Mouse (Mus musculus) frontal cortex, adult (tissue): ENCODE measurements around the gene Cacna2d3.
A peak's percentile ranks its signal among the peaks of the same experiment; 100 is the strongest.

Experiments used
- ATAC-seq: cut with Nextera tagmentation; 2 replicates; pipeline ENCODE4 v1.9.2; 2017; ENCODE audit warnings: mild to moderate bottlenecking, moderate library complexity, mixed read lengths; ENCODE audit not compliant: low TSS enrichment

Gene Cacna2d3

GRCm38 (mm10) chr14:29392851-29393250, 328.8 kb downstream of the Cacna2d3 start:
- ATAC-seq = no peak

- peak; percentile 57; the same call in 1 of the 2 replicates for ATAC-seq
Observed at GRCm38 (mm10) chr14:29391489-29391888, 330.2 kb downstream of the Cacna2d3 start.

GRCm38 (mm10) chr14:29387761-29388160, 333.9 kb downstream of the Cacna2d3 start:
- no peak for ATAC-seq

DNA sequence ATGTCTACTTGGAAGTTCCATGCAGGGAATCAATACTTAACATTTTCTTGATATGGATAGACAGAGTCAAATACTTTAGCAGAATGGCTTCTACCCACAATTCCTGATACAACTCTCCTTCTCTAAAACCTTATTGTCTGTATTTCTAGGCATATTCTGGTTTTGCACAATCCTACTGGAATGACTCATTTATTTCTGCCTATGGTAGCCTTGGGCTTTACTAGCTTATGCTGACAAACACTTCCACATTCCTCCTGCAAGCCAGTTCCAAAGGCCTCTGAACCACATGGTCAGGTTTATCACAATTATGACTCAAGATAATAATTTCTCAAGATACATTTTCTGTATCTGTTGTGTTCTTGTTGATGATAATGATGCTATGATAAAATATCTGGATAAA, 336.2 kb downstream of the Cacna2d3 start:
- ATAC-seq = no peak

DNA sequence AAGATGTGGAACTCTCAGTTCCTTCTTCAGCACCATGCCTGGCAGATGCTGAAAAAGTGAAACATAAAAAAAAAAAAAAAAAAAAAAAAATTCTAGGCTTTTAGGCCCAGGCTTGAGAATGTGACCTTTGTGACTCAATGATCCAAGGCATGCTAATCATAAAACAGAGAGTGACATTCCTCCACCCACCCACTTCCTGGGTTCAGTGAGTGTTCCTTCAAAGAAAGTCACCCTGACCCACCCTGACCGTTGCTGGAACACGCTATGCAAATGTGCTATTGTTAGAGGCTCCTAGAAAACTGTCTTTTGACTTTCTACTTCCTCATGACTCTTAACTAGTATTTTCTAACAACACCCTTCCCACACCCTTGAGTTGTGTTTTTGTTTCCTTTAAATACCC, 338.9 kb downstream of the Cacna2d3 start:
- no peak for ATAC-seq

DNA sequence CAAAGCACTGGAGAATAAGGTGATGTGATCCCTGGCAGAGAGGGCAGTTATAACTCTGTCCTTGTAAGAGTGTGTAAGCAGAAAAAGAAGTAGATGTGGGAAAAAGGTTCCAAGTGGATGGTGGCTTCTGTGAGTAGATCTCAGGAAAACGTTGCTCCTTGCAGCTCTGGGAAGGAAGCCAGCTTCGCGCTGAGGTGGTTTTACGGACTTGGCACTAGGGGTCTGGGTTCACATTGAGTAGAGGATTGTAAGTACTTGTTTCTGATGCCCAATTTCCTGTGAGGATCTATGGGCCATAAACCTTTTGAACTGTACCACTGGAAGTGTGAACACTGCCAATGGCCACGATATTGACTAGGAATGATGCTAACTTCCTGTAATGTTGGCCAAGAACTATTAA, 354.8 kb downstream of the Cacna2d3 start:
- no peak for ATAC-seq

DNA sequence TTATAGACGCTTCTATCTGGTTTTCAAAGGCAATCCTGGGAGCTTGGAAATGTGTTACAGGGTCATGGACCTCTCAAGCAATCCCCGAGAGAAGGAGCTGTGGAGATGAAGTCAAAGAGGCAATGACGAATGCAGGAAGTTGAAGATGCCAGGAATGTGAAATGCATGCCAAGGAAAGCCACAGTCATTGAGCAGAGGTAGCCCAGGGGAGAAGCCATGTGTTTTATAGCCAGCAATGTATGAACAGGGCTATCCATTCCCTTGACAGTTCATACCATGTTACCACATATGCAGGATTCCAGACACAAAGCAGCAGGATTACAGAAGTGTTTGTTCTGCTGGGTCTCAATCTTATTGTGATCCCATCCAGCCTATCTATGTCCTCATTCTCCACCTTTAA, 359.2 kb downstream of the Cacna2d3 start:
- ATAC-seq = no peak

GRCm38 (mm10) chr14:29350627-29351026, 371.0 kb downstream of the Cacna2d3 start:
- ATAC-seq = no peak

DNA sequence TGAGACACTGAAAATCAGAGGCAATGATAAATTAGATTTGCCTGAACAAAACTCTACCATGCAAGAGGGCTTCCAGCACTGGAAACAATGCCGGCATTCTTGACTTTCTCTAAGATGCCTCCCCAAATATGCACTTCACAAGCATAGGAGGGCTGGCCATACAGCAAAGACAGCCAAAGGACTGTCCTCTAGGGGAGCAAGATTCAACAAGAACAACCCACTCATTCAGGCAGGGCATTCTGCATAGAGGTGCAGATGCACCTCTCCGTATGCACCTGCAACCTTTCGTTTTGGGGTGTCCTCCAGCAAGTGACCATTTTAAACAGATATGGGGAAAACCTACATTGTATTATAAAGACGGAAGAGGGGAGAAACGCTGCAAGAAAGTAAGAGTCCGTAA, 380.1 kb downstream of the Cacna2d3 start:
- no peak for ATAC-seq

- ATAC-seq = no peak
Observed at GRCm38 (mm10) chr14:29340728-29341127, 380.9 kb downstream of the Cacna2d3 start.

DNA sequence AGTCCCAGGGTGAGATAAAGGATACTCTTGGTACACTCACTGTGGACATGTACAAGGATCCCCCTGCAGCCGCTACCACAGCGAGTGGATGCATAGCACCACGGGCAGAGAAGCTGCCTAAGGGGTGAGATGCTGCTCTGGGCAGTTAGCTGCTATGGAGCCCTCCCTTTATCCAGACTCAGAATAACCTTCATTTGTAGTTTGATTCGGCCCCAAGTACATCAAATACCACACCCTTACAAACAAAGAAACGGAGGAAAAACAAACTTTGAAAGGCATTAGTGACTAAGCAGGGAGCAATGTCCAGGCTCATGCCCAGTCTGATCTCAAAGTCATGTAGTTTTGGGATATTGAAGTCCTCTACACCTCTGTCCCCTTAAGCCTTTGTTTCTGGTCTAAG, 386.8 kb downstream of the Cacna2d3 start:
- ATAC-seq = no peak

GRCm38 (mm10) chr14:29334216-29334615, 387.4 kb downstream of the Cacna2d3 start:
- no peak for ATAC-seq

- ATAC-seq = peak; percentile 80
Observed at GRCm38 (mm10) chr14:29324430-29324782, 397.3 kb downstream of the Cacna2d3 start.

DNA sequence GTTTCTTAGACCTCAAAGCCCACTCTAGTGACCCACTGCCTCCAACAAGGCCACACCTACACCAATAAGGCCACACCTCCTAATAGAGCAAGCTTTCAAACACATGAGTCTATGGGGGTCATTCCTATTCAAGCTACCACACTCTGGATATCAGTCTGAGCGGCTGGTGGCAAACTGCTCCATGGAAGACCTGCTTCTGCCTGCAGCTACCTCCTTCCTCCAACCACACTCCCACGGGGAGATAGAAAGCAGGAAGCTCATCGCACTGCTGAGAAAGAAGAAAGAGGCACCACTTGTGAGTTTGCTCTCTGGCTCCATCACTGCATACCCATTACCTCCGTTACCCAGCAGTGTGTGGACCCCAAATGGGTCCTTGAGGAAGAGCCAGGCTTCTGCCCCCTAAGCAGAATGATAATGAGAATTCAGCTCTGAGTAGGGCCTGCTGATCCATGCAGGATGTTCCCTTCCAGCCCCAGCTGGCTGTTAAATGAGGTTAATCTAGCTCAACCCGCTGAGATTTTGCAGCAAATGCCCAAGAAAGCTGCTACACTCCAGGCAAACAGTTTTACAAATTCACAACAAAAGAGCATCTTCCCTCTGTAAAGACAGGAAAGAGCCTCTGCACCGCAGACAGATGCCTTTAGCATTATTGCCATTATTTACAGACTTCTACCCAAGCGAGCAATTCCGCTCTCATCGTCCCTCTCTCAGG, 397.8 kb downstream of the Cacna2d3 start:
- peak; percentile 77 for ATAC-seq

- no peak for ATAC-seq
Observed at GRCm38 (mm10) chr14:29313431-29313830, 408.2 kb downstream of the Cacna2d3 start.

GRCm38 (mm10) chr14:29305623-29306022, 416.0 kb downstream of the Cacna2d3 start:
- no peak for ATAC-seq

GRCm38 (mm10) chr14:29296185-29296754, 425.4 kb downstream of the Cacna2d3 start:
- no peak for ATAC-seq

- no peak for ATAC-seq
Observed at GRCm38 (mm10) chr14:29278901-29279300, 442.8 kb downstream of the Cacna2d3 start.

DNA sequence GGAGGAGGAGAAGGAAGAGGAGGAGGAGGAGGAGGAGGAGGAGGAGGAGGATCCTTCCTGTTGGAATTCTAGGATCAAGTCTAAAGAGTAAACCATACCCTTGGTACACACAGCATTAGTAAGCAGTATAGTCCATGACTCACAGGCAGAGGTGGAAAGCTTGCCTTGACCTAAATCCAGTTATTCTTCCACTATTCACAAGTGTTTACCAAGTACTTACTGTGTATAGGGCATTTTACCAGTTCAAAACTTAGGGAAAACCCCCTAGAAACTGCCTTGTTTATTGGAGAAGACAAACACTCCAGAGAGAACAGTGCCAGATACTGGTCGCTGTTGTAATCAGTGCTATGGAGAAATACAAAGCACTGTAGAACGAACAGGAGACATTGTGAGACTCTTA, 443.3 kb downstream of the Cacna2d3 start:
- ATAC-seq = no peak

DNA sequence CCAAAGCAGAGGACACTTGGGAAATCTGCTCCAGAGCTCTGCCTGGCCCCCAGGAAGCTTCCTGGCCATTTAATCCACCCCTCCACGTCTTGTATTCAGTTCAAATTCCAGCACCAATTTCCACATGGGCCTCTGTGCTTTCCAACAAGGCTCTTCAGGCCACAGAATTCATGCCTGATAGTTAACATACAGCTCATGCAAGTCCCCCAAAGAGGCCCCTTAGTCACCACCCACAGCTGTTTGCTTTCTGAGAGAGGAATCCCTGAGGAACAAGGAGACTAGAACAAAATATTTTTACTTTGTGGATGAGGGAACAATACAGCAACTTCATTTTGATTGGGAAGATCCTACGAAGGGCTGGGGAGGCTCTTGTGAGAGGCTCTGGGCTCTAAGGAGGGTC, 444.0 kb downstream of the Cacna2d3 start:
- no peak for ATAC-seq

DNA sequence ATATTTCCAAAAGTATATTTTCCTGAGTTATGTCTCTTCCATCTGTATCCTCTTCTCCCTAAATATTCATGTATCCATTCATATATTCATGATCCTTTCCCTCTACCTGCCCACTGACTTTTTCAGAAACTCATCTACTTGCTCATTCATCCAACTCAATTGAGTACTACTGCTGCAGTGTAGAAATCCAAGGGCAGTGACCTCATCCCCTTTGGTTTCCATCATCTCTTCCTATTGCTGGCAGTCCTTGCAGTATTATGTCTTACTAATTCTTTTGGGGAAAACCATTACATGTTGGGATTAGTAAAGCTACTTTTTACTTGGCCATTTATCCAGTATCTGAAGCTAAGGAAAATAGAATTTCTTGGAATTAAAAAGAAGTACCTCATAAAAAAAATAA, 447.8 kb downstream of the Cacna2d3 start:
- ATAC-seq = no peak

- ATAC-seq = no peak
Observed at GRCm38 (mm10) chr14:29270541-29270940, 451.1 kb downstream of the Cacna2d3 start.

DNA sequence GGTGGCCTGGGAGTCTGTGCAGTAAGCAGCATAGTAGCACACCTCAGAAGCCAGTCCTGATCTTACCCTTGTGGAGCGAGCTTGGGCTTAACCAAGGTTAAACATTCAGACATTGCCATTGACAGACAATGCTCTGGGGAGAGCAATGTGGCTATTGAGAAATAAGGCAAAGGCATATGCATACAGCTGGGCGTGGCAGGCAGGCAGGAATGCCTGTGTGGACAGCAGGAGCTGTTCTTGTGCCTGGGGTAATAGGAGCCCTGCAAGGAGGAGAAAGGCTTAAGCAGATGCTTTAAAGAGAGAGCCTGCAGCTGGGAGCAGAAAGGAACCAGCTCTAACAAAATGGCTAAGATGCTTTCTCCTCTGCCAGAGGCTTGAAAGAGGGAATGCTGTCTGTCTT, 451.8 kb downstream of the Cacna2d3 start:
- ATAC-seq = no peak

DNA sequence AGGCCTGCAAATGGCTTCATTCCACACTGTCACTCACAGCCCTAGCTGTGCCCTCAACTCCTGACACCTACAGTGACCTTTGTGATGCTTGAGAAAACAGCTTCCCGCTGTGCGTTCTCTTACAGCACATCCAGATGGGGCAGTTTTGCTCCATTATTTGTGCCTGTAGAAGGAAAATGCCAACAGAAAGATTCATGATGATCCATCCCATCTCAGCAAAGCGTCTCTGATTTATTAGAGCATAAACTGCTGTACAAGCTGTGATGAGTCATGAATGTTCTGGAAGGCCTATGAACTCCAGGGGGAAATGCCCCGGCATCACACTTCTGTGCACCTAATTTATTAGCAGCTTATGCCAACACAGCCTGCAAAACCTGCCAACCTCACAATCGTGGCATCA, 453.1 kb downstream of the Cacna2d3 start:
- no peak for ATAC-seq
